8 mouse cellular contexts compared by ENCODE assay signal in the genomic region with DNA sequence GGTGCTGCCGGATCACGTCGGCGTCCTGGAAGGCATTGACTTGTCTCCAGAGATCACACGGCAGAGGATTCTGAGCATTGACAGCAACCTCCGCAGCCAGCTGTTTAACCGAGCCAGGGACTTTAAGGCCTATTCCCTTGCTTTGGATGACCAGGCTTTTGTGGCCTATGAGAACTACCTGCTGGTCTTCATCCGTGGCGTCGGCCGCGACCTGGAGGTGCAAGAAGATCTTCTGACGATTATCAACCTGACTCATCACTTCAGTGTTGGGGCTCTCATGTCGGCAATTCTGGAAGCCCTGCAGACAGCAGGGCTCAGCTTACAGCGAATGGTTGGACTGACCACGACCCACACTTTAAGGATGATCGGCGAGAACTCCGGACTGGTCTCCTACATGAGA. TPM values are rescaled to one million over a fixed set of nuclear protein-coding genes. Genes with fewer than 3 reads are reported as not detected.
A peak's percentile ranks its signal among the peaks of the same experiment; 100 is the strongest.
DNase-seq lines count a peak whose midpoint lies in the region; ATAC-seq and TF ChIP-seq lines count a peak whose summit lies in the region.

No protein-coding gene starts in this region.

- 3% methylated on average over 19 of the region's 19 CpGs for WGBS in heart, adult 2 months
- 5% methylated on average over 19 of the region's 19 CpGs for WGBS in thymus, adult 2 months
- 14% methylated on average over 19 of the region's 19 CpGs for WGBS in hindbrain, embryonic 10.5 days
- WGBS in lung, postnatal 0 days, result 1% methylated on average over 19 of the region's 19 CpGs

- H3K9me3 ChIP-seq in hindbrain, embryonic 10.5 days, result no peaks in the 10 kb centered on the region
- H3K9me3 ChIP-seq in lung, postnatal 0 days (ENCODE audit: low read length), result no peaks in the 10 kb centered on the region

- H3K4me3 ChIP-seq in heart, adult 2 months, result peak overlapping the region; percentile 73
- peak overlapping the region; percentile 72 for H3K4me3 ChIP-seq in thymus, adult 2 months (ENCODE audit: control insufficient read depth, insufficient read depth, low read length)
- H3K4me3 ChIP-seq in hindbrain, embryonic 10.5 days, result peak overlapping the region; percentile 87
- peak overlapping the region; percentile 64 for H3K4me3 ChIP-seq in lung, postnatal 0 days (ENCODE audit: low read depth, low read length)

- peaks cover 41% of the 10 kb centered on the region for H3K36me3 ChIP-seq in heart, adult 2 months (ENCODE audit: control insufficient read depth, insufficient read depth, low read length)
- H3K36me3 ChIP-seq in thymus, adult 2 months (ENCODE audit: control insufficient read depth, insufficient read depth, low read length), result peaks cover 7% of the 10 kb centered on the region
- peaks cover 46% of the 10 kb centered on the region for H3K36me3 ChIP-seq in hindbrain, embryonic 10.5 days
- no peaks in the 10 kb centered on the region for H3K36me3 ChIP-seq in lung, postnatal 0 days (ENCODE audit: insufficient read depth, low read length)

- no peaks in the 10 kb centered on the region for H3K27me3 ChIP-seq in heart, adult 2 months (ENCODE audit: control insufficient read depth, insufficient read depth, low read length)
- no peaks in the 10 kb centered on the region for H3K27me3 ChIP-seq in thymus, adult 2 months (ENCODE audit: control insufficient read depth, insufficient read depth, low read length)
- H3K27me3 ChIP-seq in hindbrain, embryonic 10.5 days (ENCODE audit: insufficient read depth, poor library complexity, severe bottlenecking), result no peaks in the 10 kb centered on the region
- H3K27me3 ChIP-seq in lung, postnatal 0 days (replicated peaks; ENCODE audit: insufficient read depth, low read length), result no peaks in the 10 kb centered on the region

- H3K9ac ChIP-seq in heart, adult 2 months (ENCODE audit: low read depth, low read length), result peak overlapping the region; percentile 94
- H3K9ac ChIP-seq in lung, postnatal 0 days (replicated peaks; ENCODE audit: low read depth), result peak overlapping the region; percentile 89

- TF ChIP-seq EP300 in heart, adult 2 months (IDR thresholded peaks at IDR 0.05; ENCODE audit: insufficient read depth, low read depth, low read length), result no peak
- TF ChIP-seq EP300 in lung, postnatal 0 days (IDR thresholded peaks at IDR 0.05), result no peak

- peaks cover 5% of the 10 kb centered on the region for H3K79me2 ChIP-seq in heart, adult 2 months (replicated peaks; ENCODE audit: control insufficient read depth, insufficient read depth, low read length)

- no peak for TF ChIP-seq POLR2A in heart, adult 2 months (IDR thresholded peaks at IDR 0.05; ENCODE audit: insufficient read depth, low read depth, low read length)
- TF ChIP-seq POLR2A in thymus, adult 2 months (IDR thresholded peaks at IDR 0.05; ENCODE audit: control insufficient read depth, extremely low read depth, insufficient read depth, low read length, poor library complexity), result no peak

- peak overlapping the region; percentile 94 for H3K27ac ChIP-seq in heart, adult 2 months
- H3K27ac ChIP-seq in thymus, adult 2 months (ENCODE audit: control insufficient read depth, insufficient read depth, low read length), result peak overlapping the region; percentile 76
- H3K27ac ChIP-seq in hindbrain, embryonic 10.5 days, result peak overlapping the region; percentile 96
- H3K27ac ChIP-seq in lung, postnatal 0 days (ENCODE audit: low read length), result peak overlapping the region; percentile 98

- no peak for DNase-seq in heart, adult 2 months
- DNase-seq in heart, postnatal 10 days, result no peak
- no peak for DNase-seq in thymus, adult 2 months
- DNase-seq in thymus, postnatal 25 days, result no peak
- no peak for DNase-seq in hindbrain, embryonic 10.5 days (ENCODE audit: low spot score)
- DNase-seq in lung, postnatal 0 days (ENCODE audit: low spot score), result no peak
- DNase-seq in ovary, postnatal 36 days (ENCODE audit: low spot score), result no peak
- no peak for DNase-seq in right cerebral cortex, postnatal 25 days

- H3K4me2 ChIP-seq in lung, postnatal 0 days (replicated peaks; ENCODE audit: low read depth, low read length), result peak overlapping the region; percentile 70

- H3K4me1 ChIP-seq in heart, adult 2 months (ENCODE audit: control insufficient read depth, insufficient read depth, low read length), result peaks cover 15% of the 10 kb centered on the region
- H3K4me1 ChIP-seq in thymus, adult 2 months (replicated peaks; ENCODE audit: control insufficient read depth, insufficient read depth, low read length), result peaks cover 7% of the 10 kb centered on the region
- H3K4me1 ChIP-seq in hindbrain, embryonic 10.5 days (replicated peaks), result peaks cover 55% of the 10 kb centered on the region
- peaks cover 26% of the 10 kb centered on the region; the same call in 1 of the 2 replicates for H3K4me1 ChIP-seq in lung, postnatal 0 days (ENCODE audit: insufficient read depth, low read depth, low read length)

- ATAC-seq in lung, postnatal 0 days, result no peak

- TF ChIP-seq CTCF in heart, adult 2 months (IDR thresholded peaks at IDR 0.05), result no peak
- no peak for TF ChIP-seq CTCF in thymus, adult 2 months (IDR thresholded peaks at IDR 0.05; ENCODE audit: borderline replicate concordance, control insufficient read depth, extremely low read depth, insufficient read depth, low read length, poor library complexity)
- TF ChIP-seq CTCF in lung, postnatal 0 days (IDR thresholded peaks at IDR 0.05), result no peak

- intact Hi-C loops in heart, adult 2 months (cut with DNase I), result loop anchor here (10.0 kb wide), 1 partner anchor 868 kb away; the partner anchor contains the start of gene Ptpn23
- intact Hi-C loops in heart, postnatal 10 days (cut with DNase I), result no loop called here

RNA-seq across cellular contexts. Expression of gene Epm2aip1, which starts 0.6 kb away (rescaled TPM):
- total RNA-seq in heart, adult 2 months (2021), result 10 to 100 TPM; 20.3 to 23.8 TPM
- polyA plus RNA-seq in heart, adult 2 months (2012; rRNA removed), result 8.9 and 19.2 TPM in 2 replicates
- total RNA-seq in heart, postnatal 10 days (2021), result 10 to 100 TPM; 31.1 to 34.0 TPM
- 22.9 and 29.1 TPM in 2 replicates for polyA plus RNA-seq in thymus, adult 2 months (2012; rRNA removed)
- polyA plus RNA-seq in hindbrain, embryonic 10.5 days (2016; fragmentation: Nextera tagmentation; extraction: Ambion mirVana), result 25.1 and 26.1 TPM in 2 replicates
- polyA plus RNA-seq in lung, postnatal 0 days (2015; fragmentation: Nextera tagmentation; extraction: Ambion mirVana), result 10.5 and 11.4 TPM in 2 replicates

RNA-seq across cellular contexts. Expression of gene Mlh1, which starts 0.8 kb away (rescaled TPM):
- total RNA-seq in heart, adult 2 months (2021), result 1 to 10 TPM; 6.1 to 7.1 TPM
- 12.6 and 12.9 TPM in 2 replicates for polyA plus RNA-seq in heart, adult 2 months (2012; rRNA removed)
- total RNA-seq in heart, postnatal 10 days (2021), result 10 to 100 TPM; 15.2 to 17.2 TPM
- polyA plus RNA-seq in thymus, adult 2 months (2012; rRNA removed), result 23.6 and 24.6 TPM in 2 replicates
- 41.0 and 49.0 TPM in 2 replicates for polyA plus RNA-seq in hindbrain, embryonic 10.5 days (2016; fragmentation: Nextera tagmentation; extraction: Ambion mirVana)
- 13.1 and 14.2 TPM in 2 replicates for polyA plus RNA-seq in lung, postnatal 0 days (2015; fragmentation: Nextera tagmentation; extraction: Ambion mirVana)

RNA-seq across cellular contexts. Expression of gene Trank1, which starts 39.2 kb away (rescaled TPM):
- total RNA-seq in heart, adult 2 months (2021), result not detected
- 0.04 and 0.06 TPM in 2 replicates for polyA plus RNA-seq in heart, adult 2 months (2012; rRNA removed)
- total RNA-seq in heart, postnatal 10 days (2021), result under 1 TPM; 0.02 TPM
- polyA plus RNA-seq in thymus, adult 2 months (2012; rRNA removed), result 0.11 and 0.13 TPM in 2 replicates
- polyA plus RNA-seq in hindbrain, embryonic 10.5 days (2016; fragmentation: Nextera tagmentation; extraction: Ambion mirVana), result 0.05 and 0.20 TPM in 2 replicates
- polyA plus RNA-seq in lung, postnatal 0 days (2015; fragmentation: Nextera tagmentation; extraction: Ambion mirVana), result 0.02 and 0.08 TPM in 2 replicates
